Mouse (Mus musculus) lung, postnatal 14 days (tissue): ENCODE data around the gene Rbm15.
"Not testable (repeated sequence)": the region's sequence is repeated elsewhere in the genome, so short reads cannot be mapped to it uniquely, and the experiment has no call there.

Source experiments
- DNase-seq: peaks from one replicate; pipeline ENCODE4 v3.0.0; 2021

The Rbm15 gene

DNA sequence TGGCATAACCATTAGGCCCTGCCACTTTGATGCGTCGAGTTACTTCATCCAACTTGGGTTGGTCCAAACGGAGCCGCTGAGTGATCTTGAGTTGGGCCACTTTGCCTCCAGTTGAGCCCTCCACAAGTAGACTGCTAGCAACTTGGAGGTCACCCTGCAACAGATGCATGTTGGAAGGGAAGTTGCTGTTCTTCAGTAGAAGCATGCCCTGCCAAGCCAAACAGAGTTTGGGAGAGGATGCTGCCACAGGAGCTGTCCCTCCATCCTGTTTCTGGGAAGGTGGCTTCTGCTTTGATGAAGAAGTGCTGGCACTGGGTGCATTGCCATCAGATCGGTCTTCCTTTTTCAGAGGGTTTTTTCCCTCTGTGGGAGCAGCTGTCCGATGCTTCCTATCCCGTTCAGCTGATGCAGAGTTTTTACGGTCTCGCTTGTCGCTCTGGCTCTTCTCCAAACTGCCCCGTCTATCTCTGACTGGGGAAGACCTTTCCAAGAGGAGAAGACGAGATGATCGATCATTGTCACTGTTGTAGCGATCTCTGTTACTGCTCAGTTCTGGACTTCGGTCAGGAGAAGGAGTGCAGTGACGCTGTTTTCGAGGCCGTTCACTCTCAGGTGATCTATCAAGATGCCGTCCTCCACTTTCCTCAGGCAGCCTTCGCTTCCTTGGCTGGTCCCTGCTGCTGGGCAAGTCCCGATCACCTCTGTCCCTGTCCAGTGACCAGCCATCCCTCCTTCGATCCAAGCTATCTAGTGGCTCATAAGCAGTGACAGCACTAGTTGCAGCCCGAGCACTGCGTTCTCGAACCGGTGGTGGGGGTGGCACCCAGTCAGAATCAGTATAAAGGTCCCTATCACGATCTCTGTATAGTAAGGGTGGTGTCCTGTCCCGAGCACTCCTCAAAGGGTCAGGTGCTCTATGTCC, 2.7 kb downstream of the Rbm15 start:
- no peak for DNase-seq

DNA sequence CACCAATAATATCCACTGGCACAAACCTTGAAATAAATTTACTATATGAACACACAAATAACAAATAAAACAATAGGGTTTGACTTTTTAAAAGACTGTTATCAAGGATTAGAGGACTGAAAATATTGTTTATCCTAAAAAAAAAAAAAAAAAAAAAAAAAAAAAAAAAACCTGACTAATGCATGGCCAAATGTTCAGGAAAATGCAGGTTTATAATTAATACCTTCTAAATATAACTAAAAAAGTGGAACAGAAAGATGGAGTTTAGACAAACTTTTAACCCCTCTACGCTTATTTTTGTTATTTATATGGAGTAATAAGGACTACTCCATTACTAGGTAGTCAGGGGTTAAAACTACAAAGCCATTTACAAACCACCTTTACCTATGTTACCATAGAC, 7.0 kb downstream of the Rbm15 start:
- no peak for DNase-seq

DNA sequence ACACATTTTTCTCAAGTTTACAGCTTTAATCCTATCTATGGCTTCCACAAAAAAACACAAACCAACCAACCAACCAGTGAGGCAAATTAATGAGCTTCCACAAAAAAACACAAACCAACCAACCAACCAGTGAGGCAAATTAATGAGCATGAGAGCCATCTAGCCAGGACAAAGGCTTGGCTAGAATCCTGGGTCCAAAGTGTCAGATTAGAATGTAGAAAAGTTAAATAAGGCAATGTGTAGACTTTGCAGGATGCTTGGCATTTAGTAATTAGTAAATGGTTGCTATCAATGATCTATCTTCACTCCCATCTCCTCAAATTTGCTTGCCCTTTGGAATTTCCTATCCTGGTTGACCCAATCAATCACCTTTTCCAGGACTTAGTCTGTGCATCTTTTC, 11.7 kb downstream of the Rbm15 start:
- DNase-seq, result no peak

DNA sequence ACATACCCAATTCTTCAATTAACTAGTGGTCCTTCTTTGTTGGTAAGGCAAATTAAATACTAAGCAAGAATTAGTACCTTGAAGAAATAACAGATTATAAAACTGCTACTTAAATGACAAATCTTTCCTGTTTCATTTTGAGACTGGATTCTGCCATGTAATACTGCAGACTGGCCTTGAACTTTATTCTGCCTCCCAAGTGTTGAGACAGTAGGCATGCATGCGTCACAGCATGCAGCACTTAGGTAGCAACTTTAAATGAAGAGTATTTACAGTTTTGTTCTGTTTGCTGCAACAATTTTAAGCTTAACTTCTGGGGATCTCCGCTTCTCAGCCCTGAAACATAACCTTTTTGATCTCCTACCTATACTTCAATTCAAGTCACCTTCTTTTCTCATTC, 12.3 kb downstream of the Rbm15 start:
- DNase-seq, result no peak

DNA sequence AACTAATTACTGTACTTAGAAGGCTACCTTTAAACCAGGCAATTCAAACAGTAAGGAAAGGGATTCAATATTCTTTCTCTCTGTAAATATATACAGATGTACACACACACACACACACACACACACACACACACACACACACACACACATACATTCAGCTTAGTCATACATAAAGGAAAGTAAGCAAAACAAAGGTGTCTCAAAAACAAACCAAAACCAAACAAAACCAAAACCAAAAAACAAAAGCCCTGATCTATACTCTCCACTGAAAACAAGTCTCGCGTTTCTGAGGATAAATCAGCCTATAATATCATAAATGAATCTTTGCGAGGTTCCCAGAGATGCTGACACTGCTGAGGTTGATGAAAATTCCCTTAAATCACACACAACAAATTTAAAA, 16.1 kb downstream of the Rbm15 start:
- no peak for DNase-seq

DNA sequence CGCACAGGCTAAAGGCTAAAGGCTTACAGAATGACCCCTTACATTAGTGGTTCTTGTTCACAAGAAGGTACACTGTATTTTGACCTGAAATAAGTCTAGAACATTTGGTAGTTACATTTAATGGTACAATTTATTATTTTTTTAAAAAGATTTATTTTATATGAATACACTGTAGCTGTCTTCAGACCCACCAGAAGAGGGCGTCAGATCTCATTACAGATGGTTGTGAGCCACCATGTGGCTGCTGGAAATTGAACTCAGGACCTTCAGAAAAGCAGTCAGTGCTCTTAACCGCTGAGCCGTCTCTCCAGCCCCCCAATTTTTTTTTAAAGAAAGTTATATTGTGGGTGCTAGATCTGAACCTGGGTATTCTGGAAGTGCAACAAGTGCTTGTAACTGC, 36.6 kb downstream of the Rbm15 start:
- not testable (repeated sequence) for DNase-seq

DNA sequence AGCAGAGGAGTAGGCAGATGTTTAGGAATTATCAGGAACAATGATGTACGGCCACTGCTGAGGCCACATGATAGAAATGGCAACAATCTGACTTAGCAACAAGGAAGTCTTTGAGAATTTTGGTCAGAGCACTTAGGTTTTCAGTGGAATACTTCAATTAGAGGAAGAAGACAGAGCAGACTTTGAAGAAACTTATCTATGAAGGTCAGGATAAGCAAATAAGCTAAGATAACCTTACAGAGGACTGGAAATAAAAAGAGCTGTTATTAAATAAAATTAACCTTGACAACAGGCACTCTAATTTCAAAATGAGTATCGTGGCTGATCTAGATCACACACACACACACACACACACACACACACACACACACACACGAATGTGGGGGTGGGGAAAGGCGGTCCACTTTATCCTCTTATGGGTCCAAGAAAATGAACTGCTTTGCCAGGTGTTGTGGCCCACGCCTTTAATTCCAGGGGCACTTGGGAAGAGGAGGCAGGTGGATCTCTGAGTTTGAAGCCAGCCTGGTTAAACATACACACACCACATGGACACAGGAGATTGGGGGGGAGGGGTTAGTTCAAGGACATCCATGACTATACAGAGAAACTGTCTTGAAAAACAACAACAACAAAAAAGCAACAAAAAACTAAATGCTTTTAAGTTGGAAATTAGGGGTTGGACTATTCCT, 37.7 kb downstream of the Rbm15 start:
- no peak for DNase-seq

DNA sequence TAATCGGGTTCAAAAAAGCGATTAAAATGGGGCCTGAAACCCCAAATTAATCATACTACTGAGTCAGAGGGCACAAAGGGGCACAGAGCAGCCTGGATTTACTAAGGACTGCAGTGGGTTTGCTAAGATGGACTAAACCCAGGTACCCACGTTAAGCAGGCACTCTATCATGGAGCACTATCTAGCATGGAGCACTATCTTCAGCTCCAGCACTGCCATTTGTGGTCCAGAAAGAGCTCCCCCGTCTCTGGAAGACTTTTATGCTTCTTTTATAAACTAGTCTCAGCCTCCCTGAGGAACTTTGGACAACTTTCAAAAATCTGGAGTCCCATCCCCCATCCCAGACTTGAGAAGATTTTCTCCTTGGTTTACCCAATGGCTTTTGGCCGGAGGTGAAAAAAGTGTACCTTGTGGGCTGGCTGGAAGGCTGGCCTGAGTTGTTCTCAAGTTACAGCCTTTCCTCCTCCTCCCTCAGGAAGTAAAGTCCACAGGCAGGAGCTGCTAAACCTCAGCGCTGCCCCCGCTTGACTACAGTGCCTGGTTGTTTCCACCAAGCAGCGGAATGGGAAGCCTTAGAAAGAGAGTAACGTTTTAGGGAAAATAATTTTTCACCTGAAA, 42.6 kb downstream of the Rbm15 start, which contains the start of gene Slc16a4:
Gene Slc16a4 (plus strand): TSS at position 467 of the 618 bp plus-strand sequence.
- DNase-seq, result peak; percentile 15

DNA sequence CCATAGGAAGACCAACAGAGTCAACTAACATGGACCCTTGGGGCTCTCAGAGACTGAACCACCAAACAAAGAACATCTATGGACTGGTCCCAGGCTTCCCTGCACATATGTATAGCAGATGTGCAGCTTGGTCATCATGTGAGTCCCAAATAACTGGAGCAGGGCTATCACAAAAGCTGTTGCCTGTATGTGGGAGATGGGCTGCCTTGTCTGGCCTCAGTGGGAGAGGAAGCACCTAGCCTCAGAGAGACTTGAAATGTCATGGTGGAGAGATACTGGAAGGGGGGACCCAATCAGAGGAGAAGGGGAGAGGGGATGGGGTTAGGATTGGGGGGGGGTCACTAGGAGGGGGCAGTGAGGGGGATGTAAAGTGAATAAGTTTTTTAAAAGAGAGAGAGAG, 46.1 kb downstream of the Rbm15 start:
- DNase-seq, result no peak

DNA sequence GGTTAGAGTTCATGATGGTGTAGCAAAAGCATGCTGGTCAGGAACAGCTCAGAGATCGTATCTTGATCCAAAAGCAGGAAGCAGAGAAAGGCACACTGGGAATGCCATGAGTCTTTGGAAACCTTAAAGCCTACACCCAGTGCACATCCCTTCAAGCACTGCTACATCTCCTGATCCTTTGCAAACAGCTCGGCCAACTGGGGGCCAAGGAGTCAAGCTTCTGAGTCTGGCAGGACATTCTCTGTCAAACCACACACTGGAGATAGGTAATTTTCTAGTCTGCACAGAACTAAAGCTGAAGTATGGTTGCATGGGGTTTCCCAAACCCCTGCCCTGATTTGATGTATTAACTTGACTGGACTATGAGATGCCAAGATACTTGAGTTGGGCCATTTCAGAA, 47.4 kb downstream of the Rbm15 start:
- no peak for DNase-seq

DNA sequence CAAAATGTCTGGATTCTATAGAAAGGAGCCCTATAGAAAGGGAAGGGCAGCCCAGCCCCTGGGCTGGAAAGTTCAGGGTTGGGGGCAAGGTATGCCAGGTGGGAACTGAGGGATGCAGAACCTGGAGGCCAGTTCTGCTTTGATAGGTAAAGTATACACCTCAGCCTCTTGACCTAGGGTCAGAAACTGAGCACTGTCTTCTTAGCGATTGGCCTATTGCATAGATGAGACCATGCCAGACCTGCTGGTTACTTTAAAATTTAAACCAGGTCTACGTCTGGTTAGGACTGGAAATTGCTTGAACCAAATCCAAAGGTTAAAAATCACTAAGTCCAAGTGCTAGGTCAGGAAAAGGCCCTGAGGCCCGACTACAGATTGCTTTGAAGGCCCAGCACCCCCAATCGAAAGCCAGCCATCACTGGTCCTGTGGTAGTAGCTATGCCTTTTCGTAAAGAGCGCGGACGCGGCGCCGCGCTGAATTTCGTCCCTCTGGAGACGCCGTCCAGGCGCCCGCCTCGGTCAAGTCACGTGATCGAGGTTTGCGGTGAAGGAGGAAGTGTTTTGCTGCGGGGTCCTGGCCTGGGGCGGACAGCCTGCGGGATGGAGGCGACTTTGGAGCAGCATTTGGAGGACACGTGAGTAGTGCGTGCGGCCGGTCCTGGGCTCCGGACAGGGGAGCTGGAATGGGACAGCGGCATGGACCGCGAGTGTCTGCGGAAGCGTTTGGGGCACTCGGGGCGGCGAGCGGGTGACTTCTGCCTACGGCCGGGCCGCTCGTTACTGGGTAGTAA, 54.8 kb downstream of the Rbm15 start, which contains the start of gene Lamtor5:
Gene Lamtor5 (plus strand): TSS at position 380 of the 791 bp plus-strand sequence.
- peak; percentile 88 for DNase-seq

DNA sequence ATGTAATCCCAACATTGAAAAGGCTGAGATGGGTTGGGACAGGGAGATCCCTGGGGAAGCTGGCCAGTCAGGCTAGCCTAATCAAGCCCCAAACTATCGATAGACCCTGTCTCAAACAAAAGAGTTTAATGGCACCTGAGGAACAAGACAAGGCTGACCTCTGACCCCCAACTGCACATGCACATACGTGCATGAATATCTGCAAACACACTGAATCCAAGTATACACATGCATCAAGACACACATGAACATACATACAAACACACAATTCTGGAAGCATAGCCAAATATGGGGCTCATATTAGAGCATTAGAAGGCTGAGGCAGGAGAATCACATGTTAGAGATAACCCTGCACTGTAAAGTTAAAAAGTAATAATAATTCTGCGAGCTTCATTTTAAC, 56.8 kb downstream of the Rbm15 start:
- DNase-seq, result no peak

DNA sequence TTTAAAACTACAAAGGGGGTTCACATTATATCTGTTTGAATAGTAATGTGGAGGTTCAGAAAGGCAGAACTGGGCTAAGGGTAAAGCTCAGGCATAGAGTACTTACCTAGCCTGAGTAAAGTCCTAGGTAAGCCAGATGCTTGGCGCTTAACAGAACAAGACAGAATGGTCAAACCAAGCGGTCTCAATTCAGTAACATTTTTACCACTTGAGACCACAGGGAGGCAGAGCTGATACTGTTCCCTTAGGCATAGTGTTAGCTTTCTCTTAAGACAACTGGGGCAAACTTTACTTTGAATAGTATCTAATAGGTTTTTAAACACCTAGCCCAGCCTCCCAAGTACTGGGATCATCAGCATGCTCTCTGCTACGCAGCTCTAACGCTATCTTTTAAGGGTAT, 57.5 kb downstream of the Rbm15 start:
- DNase-seq, result no peak
